Mouse (Mus musculus) gastrocnemius, adult 18-20 months (tissue): ENCODE results near the gene Olfr695. TPM values are rescaled to one million over a fixed set of nuclear protein-coding genes. Genes with fewer than 3 reads are reported as not detected.
"Not testable (repeated sequence)": the region's sequence is repeated elsewhere in the genome, so short reads cannot be mapped to it uniquely, and the experiment has no call there.

Source experiments
- DNase-seq: peaks from one replicate; pipeline ENCODE4 v3.0.0; 2021; ENCODE audit warnings: low spot score
- long read RNA-seq, 2 experiments: library from polyadenylated mRNA; stranded (forward); transcript quantifications; one replicate each; pipeline ENCODE4 v2.0.0; 2021
- total RNA-seq, 2 experiments: library from RNA; stranded (reverse); gene quantifications; 2 replicates each; pipeline ENCODE4 v1.2.3; 2021

Olfr695 gene
- not detected for total RNA-seq
- long read RNA-seq, experiment 1 = 0 reads
- long read RNA-seq, experiment 2 = 0 reads

GRCm38 (mm10) chr7:106716296-106716695 is at the start of gene Olfr695:
Gene Olfr695 (minus strand): TSS chr7:106716396.
- no peak for DNase-seq

- not testable (repeated sequence) for DNase-seq
Observed at GRCm38 (mm10) chr7:106761008-106761407, 44.8 kb upstream of the Olfr695 start.

- no peak for DNase-seq
Observed at GRCm38 (mm10) chr7:106758800-106759199, 42.6 kb upstream of the Olfr695 start.

- DNase-seq = no peak
Observed at GRCm38 (mm10) chr7:106755297-106755696, 39.1 kb upstream of the Olfr695 start, which contains the start of gene Olfr698. Gene Olfr698 (minus strand): TSS chr7:106755397.

GRCm38 (mm10) chr7:106745811-106746210 is 29.6 kb upstream of the Olfr695 start:
- no peak for DNase-seq

GRCm38 (mm10) chr7:106742343-106742742 is 26.1 kb upstream of the Olfr695 start, which contains the start of gene Olfr697:
Gene Olfr697 (minus strand): TSS chr7:106742443.
- DNase-seq = no peak

- no peak for DNase-seq
Observed at GRCm38 (mm10) chr7:106737028-106737427, 20.8 kb upstream of the Olfr695 start.

GRCm38 (mm10) chr7:106733717-106734116 is 17.5 kb upstream of the Olfr695 start:
- DNase-seq = no peak

GRCm38 (mm10) chr7:106725654-106726053 is 9.5 kb upstream of the Olfr695 start:
- not testable (repeated sequence) for DNase-seq

- no peak for DNase-seq
Observed at GRCm38 (mm10) chr7:106711463-106711862, 4.7 kb downstream of the Olfr695 start.

GRCm38 (mm10) chr7:106707705-106708104 is 8.5 kb downstream of the Olfr695 start:
- DNase-seq = not testable (repeated sequence)

GRCm38 (mm10) chr7:106696891-106697290 is 19.3 kb downstream of the Olfr695 start:
- no peak for DNase-seq

- DNase-seq = no peak
Observed at GRCm38 (mm10) chr7:106692976-106693375, 23.2 kb downstream of the Olfr695 start.

- no peak for DNase-seq
Observed at GRCm38 (mm10) chr7:106691714-106692113, 24.5 kb downstream of the Olfr695 start, which contains the start of gene Olfr694. Gene Olfr694 (minus strand): TSS chr7:106691814.

GRCm38 (mm10) chr7:106685382-106685781 is 30.8 kb downstream of the Olfr695 start:
- no peak for DNase-seq

- no peak for DNase-seq
Observed at GRCm38 (mm10) chr7:106680484-106680883, 35.7 kb downstream of the Olfr695 start, which contains the start of gene Olfr693. Gene Olfr693 (minus strand): TSS chr7:106680584.

Other genes with a start within 250 kb of the Olfr695 start
- not detected for gene Olfr693, start 35.8 kb downstream of the Olfr695 start, total RNA-seq
- not detected for gene Olfr694, start 24.6 kb downstream of the Olfr695 start, total RNA-seq
- not detected for gene Olfr697, start 26.0 kb upstream of the Olfr695 start, total RNA-seq
- gene Olfr698, start 39.0 kb upstream of the Olfr695 start, total RNA-seq = not detected
- not detected for gene Olfr699, start 76.8 kb upstream of the Olfr695 start, total RNA-seq
- gene Olfr700, start 92.4 kb upstream of the Olfr695 start, total RNA-seq = not detected
- gene Olfr701, start 97.7 kb upstream of the Olfr695 start, total RNA-seq = not detected
- gene Olfr702, start 117.5 kb upstream of the Olfr695 start, total RNA-seq = not detected
- gene Olfr703, start 127.0 kb upstream of the Olfr695 start, total RNA-seq = not detected
- not detected for gene Olfr704, start 146.8 kb upstream of the Olfr695 start, total RNA-seq
- not detected for gene Olfr705, start 160.5 kb upstream of the Olfr695 start, total RNA-seq
- not detected for gene Olfr706, start 171.8 kb upstream of the Olfr695 start, total RNA-seq
- gene Olfr707, start 184.8 kb upstream of the Olfr695 start, total RNA-seq = not detected
- not detected for gene Olfr1532-ps1, start 191.6 kb upstream of the Olfr695 start, total RNA-seq
- gene Olfr709-ps1, start 215.8 kb upstream of the Olfr695 start, total RNA-seq = not detected
- gene Olfr710, start 231.9 kb upstream of the Olfr695 start, total RNA-seq = not detected
- gene Olfr6, start 247.5 kb upstream of the Olfr695 start, total RNA-seq = not detected